Mouse (Mus musculus): ENCODE results near the gene Mettl7a3. TPM values are rescaled to one million over a fixed set of nuclear protein-coding genes. Genes with fewer than 3 reads are reported as not detected.
"Not testable (repeated sequence)": the region's sequence is repeated elsewhere in the genome, so short reads cannot be mapped to it uniquely, and the experiment has no call there.

Mettl7a3 gene
- polyA plus RNA-seq, 1 experiment from 2014 or later: 0.42 TPM

DNA sequence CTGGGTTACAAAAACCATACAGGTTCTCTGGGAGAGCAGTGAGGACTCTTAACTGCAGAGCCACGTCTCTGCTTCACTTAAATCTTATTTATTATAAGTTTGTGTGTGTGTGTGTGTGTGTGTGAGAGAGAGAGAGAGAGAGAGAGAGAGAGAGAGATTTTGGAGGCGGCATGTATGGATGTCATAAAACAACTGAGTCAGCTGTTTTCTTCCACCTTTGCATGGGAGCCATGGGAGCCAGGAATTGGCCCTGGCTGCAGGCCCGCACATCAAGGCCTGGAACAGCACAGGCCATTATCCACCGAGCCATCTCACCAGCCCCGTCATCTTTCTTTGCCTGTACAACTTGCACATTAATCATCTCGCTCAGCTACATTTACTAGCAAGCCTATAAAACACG is 32.4 kb downstream of the Mettl7a3 start:
- Histone ChIP-seq H3K4me1 (no peaks in the 10 kb centered on the region), H3K4me2 (replicated peaks) (no peak overlapping the region), H3K4me3 (no peak overlapping the region), H3K36me3 (no peaks in the 10 kb centered on the region), H3K27me3 (peaks cover 5% of the 10 kb centered on the region; the same call in 1 of the 2 replicates), H3K9me3 (no peaks in the 10 kb centered on the region; the same call in 1 of the 2 replicates), H3K27ac (no peak overlapping the region), H3K9ac (no peak overlapping the region)
- WGBS: 22% methylated on average over 7 of the region's 7 CpGs
- ATAC-seq (ENCODE audit: low FRiP score, low read depth): no peak

DNA sequence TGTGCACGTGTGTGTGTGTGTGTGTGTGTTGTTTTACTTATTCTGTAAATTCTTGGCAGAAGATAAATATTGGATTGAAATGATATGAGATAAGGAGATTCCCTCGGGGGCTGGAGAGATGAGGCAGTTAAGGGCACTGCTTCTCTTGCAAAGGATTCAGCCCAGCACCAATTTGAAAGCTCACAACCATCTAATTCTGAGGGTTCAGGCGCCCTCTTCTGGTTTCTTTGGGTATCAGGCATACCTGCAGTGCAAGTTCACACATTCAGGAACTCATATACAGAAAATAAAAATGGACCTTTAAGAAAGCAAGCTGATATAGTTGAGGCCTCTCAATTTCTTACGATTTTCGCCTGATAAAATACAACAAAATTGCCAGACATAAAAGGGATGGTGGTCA is 40.3 kb downstream of the Mettl7a3 start:
- Histone ChIP-seq H3K9me3 (peaks cover 3% of the 10 kb centered on the region), H3K9ac (no peak overlapping the region), H3K4me1 (no peaks in the 10 kb centered on the region), H3K4me2 (replicated peaks) (no peak overlapping the region), H3K27ac (no peak overlapping the region), H3K27me3 (no peaks in the 10 kb centered on the region), H3K4me3 (no peak overlapping the region), H3K36me3 (no peaks in the 10 kb centered on the region)
- WGBS: 22% methylated on average over 5 of the region's 5 CpGs
- ATAC-seq (ENCODE audit: low FRiP score, low read depth): no peak

DNA sequence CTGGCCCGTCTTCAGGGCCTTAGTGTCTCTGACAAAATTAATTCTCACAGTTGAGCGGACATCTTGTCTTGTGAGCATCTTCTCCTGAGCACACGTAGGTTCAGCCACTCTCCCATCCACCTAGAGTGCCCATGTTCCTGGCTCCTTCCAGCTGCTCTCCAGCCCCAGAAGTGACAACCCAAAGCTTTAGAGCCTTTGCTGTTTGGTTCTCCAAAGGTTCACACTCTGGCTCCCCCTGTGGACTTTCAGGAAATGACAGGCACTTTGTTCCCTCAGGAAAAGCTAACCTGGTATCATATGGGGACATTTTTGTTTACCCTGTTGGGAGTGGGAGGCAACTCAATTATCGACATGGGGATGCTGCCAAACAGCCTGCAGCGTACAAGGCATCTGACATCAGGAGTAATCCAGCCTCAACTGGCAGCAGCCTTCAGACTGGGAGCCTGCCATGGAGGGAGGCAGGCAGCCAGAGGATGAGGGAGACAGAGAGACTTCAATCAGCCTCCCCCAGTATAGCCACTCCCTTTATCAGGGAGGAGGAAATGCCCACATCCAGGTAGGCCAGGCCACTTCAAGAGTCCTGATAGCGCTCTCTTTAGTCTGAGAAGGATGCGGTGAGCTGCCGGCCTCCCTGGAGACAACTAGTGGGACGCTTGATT is 43.2 kb downstream of the Mettl7a3 start:
- WGBS: 42% methylated on average over 4 of the region's 9 CpGs
- H3K9ac ChIP-seq; H3K36me3 ChIP-seq; H3K27me3 ChIP-seq; H3K4me1 ChIP-seq; H3K4me2 ChIP-seq (replicated peaks); H3K9me3 ChIP-seq; ATAC-seq (ENCODE audit: low FRiP score, low read depth); H3K4me3 ChIP-seq; H3K27ac ChIP-seq: not testable (repeated sequence)

DNA sequence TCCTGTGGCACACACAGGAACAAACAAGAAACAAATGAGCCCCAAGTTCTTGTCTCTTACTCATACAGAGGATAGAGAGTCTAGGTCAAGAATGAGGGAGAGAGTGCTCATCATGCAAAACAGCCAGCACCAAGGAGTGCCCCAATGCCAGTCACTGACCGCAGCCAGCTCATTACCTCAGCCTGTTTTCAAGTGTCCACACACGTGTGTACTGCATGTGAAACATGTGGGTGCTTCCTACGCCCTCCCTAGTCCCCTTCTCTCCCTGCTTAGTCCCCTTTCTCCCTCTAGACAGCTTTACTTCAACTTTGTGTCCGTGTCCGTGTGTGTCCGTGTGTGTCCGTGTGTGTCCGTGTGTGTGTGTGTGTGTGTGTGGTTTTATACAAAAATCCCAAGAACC is 44.9 kb downstream of the Mettl7a3 start:
- H3K9me3 ChIP-seq: no peaks in the 10 kb centered on the region
- no peaks in the 10 kb centered on the region for H3K27me3 ChIP-seq
- H3K27ac ChIP-seq: no peak overlapping the region
- 86% methylated on average over 8 of the region's 8 CpGs for WGBS
- no peak for ATAC-seq (ENCODE audit: low FRiP score, low read depth)
- H3K9ac ChIP-seq: no peak overlapping the region
- H3K4me3 ChIP-seq: no peak overlapping the region
- H3K36me3 ChIP-seq: no peaks in the 10 kb centered on the region
- H3K4me1 ChIP-seq: no peaks in the 10 kb centered on the region
- no peak overlapping the region for H3K4me2 ChIP-seq (replicated peaks)

DNA sequence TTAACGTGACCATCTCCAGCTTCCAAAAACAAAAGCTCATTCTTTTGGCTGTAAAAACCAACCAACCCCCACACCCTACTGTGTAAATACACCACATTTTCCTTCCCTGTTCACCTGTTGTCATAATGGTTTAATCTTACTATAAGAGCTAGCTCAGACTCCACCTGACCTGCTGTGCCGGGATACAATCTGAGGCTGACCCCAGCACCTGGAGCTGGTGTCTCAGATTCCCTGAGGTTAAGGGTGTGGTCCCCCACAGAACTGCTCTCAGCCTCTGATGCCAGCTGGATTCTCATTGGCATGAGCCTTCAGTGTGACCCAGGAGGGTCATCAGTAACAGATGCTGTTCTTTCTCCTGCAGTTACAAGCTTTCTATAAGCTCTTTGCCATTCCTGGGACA is 45.4 kb downstream of the Mettl7a3 start:
- H3K9ac ChIP-seq: no peak overlapping the region
- no peaks in the 10 kb centered on the region for H3K27me3 ChIP-seq
- no peak for ATAC-seq (ENCODE audit: low FRiP score, low read depth)
- H3K9me3 ChIP-seq: no peaks in the 10 kb centered on the region
- no peak overlapping the region for H3K4me2 ChIP-seq (replicated peaks)
- H3K27ac ChIP-seq: no peak overlapping the region
- no peaks in the 10 kb centered on the region for H3K4me1 ChIP-seq
- no peaks in the 10 kb centered on the region for H3K36me3 ChIP-seq
- 69% methylated on average over 2 of the region's 2 CpGs for WGBS
- no peak overlapping the region for H3K4me3 ChIP-seq

DNA sequence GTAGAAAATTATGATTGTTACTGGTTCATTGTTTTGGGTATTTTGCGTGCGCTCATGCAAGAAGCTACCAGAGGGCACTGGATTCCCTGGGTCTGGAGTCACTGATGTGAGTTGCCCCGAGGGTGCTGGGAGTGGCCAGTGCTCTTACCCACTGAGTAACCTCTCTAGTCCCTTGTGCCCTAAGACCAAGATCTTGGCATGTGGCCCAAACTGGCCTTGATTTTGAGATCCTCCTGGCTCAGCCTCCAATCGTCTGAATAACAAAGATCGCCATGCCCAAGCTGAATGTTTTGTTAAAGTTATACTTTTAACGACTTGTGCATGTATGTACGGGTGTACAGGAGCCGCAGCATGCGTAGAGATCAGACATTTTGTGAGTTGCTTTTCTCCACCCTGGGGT is 51.0 kb downstream of the Mettl7a3 start:
- WGBS: 86% methylated on average over 9 of the region's 9 CpGs
- no peak for ATAC-seq (ENCODE audit: low FRiP score, low read depth)
- no peak overlapping the region for H3K4me2 ChIP-seq (replicated peaks)
- H3K9me3 ChIP-seq: no peaks in the 10 kb centered on the region
- no peak overlapping the region for H3K27ac ChIP-seq
- no peaks in the 10 kb centered on the region for H3K27me3 ChIP-seq
- no peaks in the 10 kb centered on the region for H3K36me3 ChIP-seq
- H3K9ac ChIP-seq: no peak overlapping the region
- H3K4me1 ChIP-seq: 0 out of 2 replicates have a peak, but pooled peaks cover 3% of the 10 kb centered on the region
- no peak overlapping the region for H3K4me3 ChIP-seq

DNA sequence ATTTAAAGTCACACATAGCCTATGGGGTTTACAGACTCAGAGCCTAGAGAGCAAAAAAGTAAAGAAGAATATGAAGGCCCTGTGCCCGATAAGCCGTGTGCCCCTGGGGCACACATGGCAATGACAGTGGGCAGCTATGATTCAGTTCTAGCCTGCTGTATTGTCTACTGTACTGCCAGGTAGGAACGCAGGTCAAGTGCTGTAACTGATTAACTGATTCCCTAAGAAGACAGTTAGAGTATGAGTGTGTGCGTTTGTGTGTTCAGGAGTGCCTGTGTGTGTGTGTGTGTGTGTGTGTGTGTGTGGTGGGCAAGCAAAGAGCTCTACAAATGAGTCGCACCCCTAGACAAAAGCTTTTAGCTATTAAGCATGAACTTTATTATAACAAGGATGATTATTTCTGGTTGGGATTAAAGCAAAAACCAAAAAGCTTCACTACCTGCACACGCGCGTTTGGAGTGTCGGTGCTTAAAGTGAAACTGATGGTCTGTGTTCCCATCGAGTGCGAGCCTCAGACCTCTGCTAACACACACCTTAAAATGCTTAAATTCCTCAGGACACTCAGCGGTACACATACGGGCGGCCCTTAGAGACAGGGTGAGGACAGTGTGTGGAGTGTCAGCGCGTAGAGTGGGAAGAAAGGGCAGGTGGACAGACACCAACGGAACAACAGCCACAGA is 53.0 kb downstream of the Mettl7a3 start:
- Histone ChIP-seq H3K4me3 (no peak overlapping the region), H3K4me1 (0 out of 2 replicates have a peak, but pooled peaks cover 3% of the 10 kb centered on the region), H3K9me3 (no peaks in the 10 kb centered on the region), H3K27ac (no peak overlapping the region), H3K4me2 (replicated peaks) (no peak overlapping the region), H3K9ac (no peak overlapping the region), H3K36me3 (no peaks in the 10 kb centered on the region), H3K27me3 (no peaks in the 10 kb centered on the region)
- no peak for ATAC-seq (ENCODE audit: low FRiP score, low read depth)
- 91% methylated on average over 17 of the region's 17 CpGs for WGBS

DNA sequence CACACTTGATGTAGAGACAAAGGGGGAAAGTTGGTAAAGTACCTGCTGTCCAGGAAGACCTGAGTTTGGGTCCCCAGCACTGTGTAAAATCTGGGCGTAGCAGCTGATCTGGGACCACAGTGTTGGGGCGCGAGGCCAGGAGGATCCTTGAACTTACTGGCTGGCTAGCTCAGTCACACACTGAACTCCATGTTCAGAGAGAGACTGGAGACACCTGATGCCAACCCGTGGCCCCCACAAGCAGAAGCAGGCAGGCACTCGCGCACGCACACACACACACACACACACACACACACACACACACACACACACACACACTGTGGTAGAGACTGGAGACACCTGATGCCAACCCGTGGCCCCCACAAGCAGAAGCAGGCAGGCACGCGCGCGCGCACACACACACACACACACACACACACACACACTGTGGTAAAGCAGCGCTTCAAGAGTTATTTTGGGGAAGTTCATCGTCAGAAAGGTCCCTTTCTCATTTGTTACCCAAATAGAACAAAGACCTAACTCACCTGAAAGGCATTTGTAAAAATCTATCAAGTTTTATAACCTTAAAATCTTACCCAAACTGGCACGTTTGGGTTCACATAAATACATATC is 53.6 kb downstream of the Mettl7a3 start:
- H3K27me3 ChIP-seq: no peaks in the 10 kb centered on the region
- no peak overlapping the region for H3K4me2 ChIP-seq (replicated peaks)
- H3K27ac ChIP-seq: no peak overlapping the region
- no peak overlapping the region for H3K9ac ChIP-seq
- H3K9me3 ChIP-seq: no peaks in the 10 kb centered on the region
- peaks cover 7% of the 10 kb centered on the region for H3K4me1 ChIP-seq
- WGBS: 83% methylated on average over 13 of the region's 16 CpGs
- no peak overlapping the region for H3K4me3 ChIP-seq
- no peak for ATAC-seq (ENCODE audit: low FRiP score, low read depth)
- peaks cover 6% of the 10 kb centered on the region for H3K36me3 ChIP-seq

DNA sequence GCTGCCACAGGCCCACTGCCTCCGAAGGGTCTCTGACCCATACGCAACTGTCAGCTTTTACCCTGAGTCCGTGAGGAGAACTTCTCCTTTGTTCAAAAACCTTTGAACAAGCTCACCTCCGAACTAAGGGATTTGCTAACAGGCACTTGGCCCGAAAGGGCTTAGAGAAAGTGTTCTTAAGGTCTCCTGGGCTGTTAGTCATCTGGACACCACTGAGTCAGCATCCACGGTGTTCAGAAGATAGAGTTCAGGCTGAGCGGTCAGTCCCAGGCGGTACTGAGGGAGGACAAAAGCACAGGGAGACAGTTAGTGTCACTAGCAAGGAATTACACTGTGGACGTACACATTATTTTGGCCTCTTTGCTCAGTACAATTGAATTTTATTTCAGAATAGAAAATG is 54.2 kb downstream of the Mettl7a3 start:
- no peak for ATAC-seq (ENCODE audit: low FRiP score, low read depth)
- no peak overlapping the region for H3K9ac ChIP-seq
- no peak overlapping the region for H3K4me2 ChIP-seq (replicated peaks)
- peaks cover 10% of the 10 kb centered on the region for H3K4me1 ChIP-seq
- 63% methylated on average over 9 of the region's 9 CpGs for WGBS
- H3K27ac ChIP-seq: no peak overlapping the region
- H3K9me3 ChIP-seq: no peaks in the 10 kb centered on the region
- no peak overlapping the region for H3K4me3 ChIP-seq
- H3K36me3 ChIP-seq: peaks cover 12% of the 10 kb centered on the region
- no peaks in the 10 kb centered on the region for H3K27me3 ChIP-seq

Other genes starting within 250 kb of the Mettl7a3 start
- gene Atf1, start 107.1 kb upstream of the Mettl7a3 start, polyA plus RNA-seq (2015; fragmentation: Nextera tagmentation; extraction: Ambion mirVana): 46.4 and 46.5 TPM in 2 replicates
- gene Tmprss12, start 54.1 kb upstream of the Mettl7a3 start, polyA plus RNA-seq (2015; fragmentation: Nextera tagmentation; extraction: Ambion mirVana): not detected in 2 replicates
- 3.0 and 4.4 TPM in 2 replicates for gene Mettl7a1, start 30.8 kb upstream of the Mettl7a3 start, polyA plus RNA-seq (2015; fragmentation: Nextera tagmentation; extraction: Ambion mirVana)
- 0.10 TPM in 1 of 2 replicates, not detected in the other for gene Methig1, start 18.2 kb downstream of the Mettl7a3 start, polyA plus RNA-seq (2015; fragmentation: Nextera tagmentation; extraction: Ambion mirVana)
- 0.11 TPM in 1 of 2 replicates, not detected in the other for gene Mettl7a2, start 18.3 kb downstream of the Mettl7a3 start, polyA plus RNA-seq (2015; fragmentation: Nextera tagmentation; extraction: Ambion mirVana)
- gene Higd1c, start 29.6 kb downstream of the Mettl7a3 start, polyA plus RNA-seq (2015; fragmentation: Nextera tagmentation; extraction: Ambion mirVana): not detected in 2 replicates
- gene Gm5475, start 87.2 kb downstream of the Mettl7a3 start, polyA plus RNA-seq (2015; fragmentation: Nextera tagmentation; extraction: Ambion mirVana): 0.05 TPM in 1 of 2 replicates, not detected in the other
- 18.7 and 25.3 TPM in 2 replicates for gene Slc11a2, start 90.1 kb downstream of the Mettl7a3 start, polyA plus RNA-seq (2015; fragmentation: Nextera tagmentation; extraction: Ambion mirVana)
- gene Letmd1, start 134.1 kb downstream of the Mettl7a3 start, polyA plus RNA-seq (2015; fragmentation: Nextera tagmentation; extraction: Ambion mirVana): 34.1 and 34.3 TPM in 2 replicates
- gene Csrnp2, start 160.6 kb downstream of the Mettl7a3 start, polyA plus RNA-seq (2015; fragmentation: Nextera tagmentation; extraction: Ambion mirVana): 23.8 and 24.9 TPM in 2 replicates
- gene Tfcp2, start 217.1 kb downstream of the Mettl7a3 start, polyA plus RNA-seq (2015; fragmentation: Nextera tagmentation; extraction: Ambion mirVana): 36.2 and 36.3 TPM in 2 replicates